Mouse (Mus musculus): ENCODE results near the gene Mfsd6l. TPM values are rescaled to one million over a fixed set of nuclear protein-coding genes. Genes with fewer than 3 reads are reported as not detected.

The Mfsd6l gene
- total RNA-seq, 2 experiments from 2014 or later, result not detected

- H3K4me3 ChIP-seq, result no peak overlapping the region
- TF ChIP-seq CTCF (IDR thresholded peaks at IDR 0.05), result no peak
- no peak for DNase-seq (ENCODE audit: extremely low spot score in 1 of 2, low spot score in 2 of 2)
- no peak overlapping the region for H3K27ac ChIP-seq
- intact Hi-C loops (cut with DNase I), result loop anchor here (10.0 kb wide), 1 partner anchor 313 kb away; the partner anchor contains the start of gene Ndel1
Measured at GRCm38 (mm10) chr11:68561957-68562950, 6.3 kb downstream of the Mfsd6l start.

DNA sequence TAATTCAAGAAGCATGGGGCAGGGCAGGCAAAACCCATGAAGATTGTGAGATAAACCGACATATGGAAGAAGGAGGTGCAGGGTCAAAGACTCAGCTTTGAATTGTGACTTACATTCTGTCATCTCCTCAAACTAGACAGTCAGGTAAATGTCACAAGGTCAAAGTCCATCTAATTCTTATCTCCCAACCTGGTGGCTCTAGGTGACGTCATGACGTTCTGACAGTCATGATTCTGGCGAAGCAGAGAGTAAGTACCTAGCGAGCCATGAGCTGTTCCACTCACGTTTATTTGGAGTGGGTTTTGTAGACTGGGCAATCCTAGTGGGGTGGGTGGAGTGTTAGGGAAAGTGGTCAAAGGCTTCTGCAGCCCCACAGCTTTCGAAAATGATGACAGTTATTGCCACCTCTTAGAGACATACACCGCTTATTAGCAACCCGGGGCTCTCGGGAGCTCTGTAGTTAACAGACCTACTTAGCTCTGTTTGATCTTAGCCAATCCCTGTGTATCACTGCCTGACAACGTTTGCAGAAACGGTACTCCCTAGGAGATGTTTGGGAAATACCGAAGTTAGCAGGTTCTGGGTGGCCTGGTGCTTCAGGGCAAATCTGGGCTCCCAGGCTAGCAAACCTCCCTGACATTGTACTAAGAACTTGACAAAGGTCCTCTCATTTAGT lies 8.5 kb downstream of the Mfsd6l start:
- Histone ChIP-seq H3K27ac (no peak overlapping the region), H3K4me3 (no peak overlapping the region)
- DNase-seq (ENCODE audit: extremely low spot score in 1 of 2, low spot score in 2 of 2), result no peak
- intact Hi-C loops (cut with DNase I), result loop anchor here (5.0 to 10.0 kb wide), 4 partner anchors 128 to 310 kb away; partner anchors contain the start of genes Myh10 and Ndel1
- no peak for TF ChIP-seq CTCF (IDR thresholded peaks at IDR 0.05)

- TF ChIP-seq CTCF (IDR thresholded peaks at IDR 0.05), result no peak
- intact Hi-C loops (cut with DNase I), result loop anchor here (5.0 to 10.0 kb wide), 4 partner anchors 127 to 310 kb away; partner anchors contain the start of genes Myh10 and Ndel1
- no peak overlapping the region for H3K27ac ChIP-seq
- DNase-seq (ENCODE audit: extremely low spot score in 1 of 2, low spot score in 2 of 2), result no peak
- no peak overlapping the region for H3K4me3 ChIP-seq
Measured at GRCm38 (mm10) chr11:68565032-68565429, 9.0 kb downstream of the Mfsd6l start.

DNA sequence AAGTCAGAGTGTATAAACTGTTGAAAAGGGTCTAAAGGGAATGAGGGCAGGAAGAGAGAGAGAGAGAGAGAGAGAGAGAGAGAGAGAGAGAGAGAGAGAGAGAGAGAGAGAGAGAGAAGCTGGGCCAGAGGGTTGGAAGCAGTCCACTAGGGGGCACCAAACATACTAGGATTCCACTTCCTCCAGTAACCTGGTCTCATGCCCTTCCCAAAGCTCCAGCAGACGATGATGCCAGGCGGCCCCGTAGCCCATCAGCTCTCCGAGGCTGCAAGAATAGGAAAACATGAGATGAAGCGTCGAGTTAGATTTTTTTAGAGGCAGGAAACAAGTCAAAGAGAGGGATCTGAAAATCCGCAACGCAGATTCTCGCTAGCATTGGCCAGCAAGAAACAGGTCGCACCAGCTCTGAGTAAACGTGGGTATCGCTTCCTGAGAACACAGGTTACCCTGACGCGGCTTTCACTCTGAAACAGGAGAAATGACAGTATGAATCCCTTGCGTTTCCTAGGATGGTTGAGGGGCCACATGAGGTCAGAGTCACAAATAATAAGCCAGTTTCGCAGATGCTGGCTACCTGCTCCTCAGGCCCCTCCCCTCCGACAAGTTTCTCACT lies 10.6 kb downstream of the Mfsd6l start:
- peak; percentile 81 to 82 for DNase-seq (ENCODE audit: extremely low spot score in 1 of 2, low spot score in 2 of 2)
- intact Hi-C loops (cut with DNase I), result loop anchor here (1.0 to 10.0 kb wide), 5 partner anchors 23 to 308 kb away; partner anchors contain the start of genes Myh10 and Ndel1
- Histone ChIP-seq H3K27ac (no peak overlapping the region), H3K4me3 (peak overlapping the region; percentile 43)
- peak; percentile 60 for TF ChIP-seq CTCF (IDR thresholded peaks at IDR 0.05)

DNA sequence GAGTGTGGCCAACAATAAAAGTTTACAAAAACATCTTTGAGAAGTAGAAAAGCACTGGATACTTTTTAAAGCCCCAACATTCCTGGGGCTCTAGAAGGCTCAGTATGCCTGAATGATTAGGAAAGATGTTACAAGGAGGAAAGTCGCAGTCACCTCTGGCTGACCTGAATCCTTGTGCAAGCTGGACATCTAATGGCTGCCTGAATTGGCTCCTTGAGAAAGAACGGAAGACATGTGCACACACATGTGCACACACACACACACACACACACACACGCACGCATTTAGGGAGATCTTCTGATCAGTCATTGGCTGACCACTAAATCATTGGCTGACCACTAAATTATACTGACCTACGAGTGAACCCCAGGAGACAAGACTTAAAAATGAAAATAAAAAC lies 14.9 kb downstream of the Mfsd6l start:
- DNase-seq (ENCODE audit: extremely low spot score in 1 of 2, low spot score in 2 of 2), result no peak
- intact Hi-C loops (cut with DNase I), result no loop called here
- H3K4me3 ChIP-seq, result no peak overlapping the region
- no peak overlapping the region for H3K27ac ChIP-seq
- TF ChIP-seq CTCF (IDR thresholded peaks at IDR 0.05), result no peak

DNA sequence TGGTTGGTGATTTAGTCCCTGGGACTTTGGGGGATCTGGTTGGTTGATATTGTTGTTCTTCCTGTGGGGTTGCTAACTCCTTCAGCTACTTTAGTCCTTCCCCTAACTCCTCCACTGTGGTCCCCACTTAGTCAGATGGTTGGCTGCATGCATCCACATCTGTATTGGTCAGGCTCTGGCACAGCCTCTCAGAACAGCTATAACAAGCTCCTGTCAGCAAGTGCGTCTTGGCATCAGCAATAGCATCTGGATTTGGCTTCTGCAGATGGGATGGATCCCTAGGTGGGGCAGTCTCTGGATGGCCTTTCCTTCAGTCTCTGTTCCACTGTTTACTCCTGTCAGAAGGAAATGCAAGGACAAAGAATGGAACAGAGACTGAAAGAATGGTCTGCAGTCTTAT lies 21.1 kb downstream of the Mfsd6l start:
- intact Hi-C loops (cut with DNase I), result no loop called here
- H3K27ac ChIP-seq, result no peak overlapping the region
- DNase-seq (ENCODE audit: extremely low spot score in 1 of 2, low spot score in 2 of 2), result no peak
- TF ChIP-seq CTCF (IDR thresholded peaks at IDR 0.05), result no peak
- no peak overlapping the region for H3K4me3 ChIP-seq

- no peak; the same call in 1 of the 2 replicates for TF ChIP-seq CTCF (IDR thresholded peaks at IDR 0.05)
- intact Hi-C loops (cut with DNase I), result no loop called here
- DNase-seq (ENCODE audit: extremely low spot score in 1 of 2, low spot score in 2 of 2), result peak; percentile 40 to 42
- no peak overlapping the region for H3K27ac ChIP-seq
- H3K4me3 ChIP-seq, result no peak overlapping the region
Measured at GRCm38 (mm10) chr11:68579462-68579881, 23.5 kb downstream of the Mfsd6l start.

DNA sequence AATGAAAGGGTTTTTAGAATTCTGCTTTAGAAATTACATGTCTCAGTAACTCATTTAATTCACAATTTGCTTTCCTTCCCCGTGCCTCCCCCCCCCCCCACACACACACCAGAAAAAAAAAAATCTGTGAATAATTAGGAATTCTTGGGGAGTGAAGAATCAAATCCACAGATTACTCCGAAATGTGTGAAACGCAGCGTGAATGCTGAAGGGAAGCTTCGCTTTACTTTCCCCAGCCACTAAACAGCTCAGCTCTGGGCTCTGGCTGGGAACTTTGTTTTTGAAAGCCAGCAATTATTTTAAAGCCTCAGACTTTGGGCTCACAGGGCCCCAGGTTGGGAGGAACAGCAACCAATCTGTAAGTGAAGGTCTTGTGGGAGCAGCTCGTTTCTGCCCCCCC lies 24.6 kb downstream of the Mfsd6l start:
- DNase-seq (ENCODE audit: extremely low spot score in 1 of 2, low spot score in 2 of 2), result no peak

GRCm38 (mm10) chr11:68583225-68583624 lies 27.2 kb downstream of the Mfsd6l start:
- Histone ChIP-seq H3K27ac (no peak overlapping the region; the same call in 1 of the 2 replicates), H3K4me3 (peak overlapping the region; percentile 16; the same call in 1 of the 2 replicates)
- no peak for TF ChIP-seq CTCF (IDR thresholded peaks at IDR 0.05)
- intact Hi-C loops (cut with DNase I), result loop anchor here (2.0 kb wide), 1 partner anchor 110 kb away; no protein-coding TSS in a partner anchor
- DNase-seq (ENCODE audit: extremely low spot score in 1 of 2, low spot score in 2 of 2), result peak; percentile 52 to 54

More for the DNA sequence above, 24.6 kb downstream of the Mfsd6l start:
- H3K4me3 ChIP-seq, result no peak overlapping the region
- no peak for TF ChIP-seq CTCF (IDR thresholded peaks at IDR 0.05)
- H3K27ac ChIP-seq, result no peak overlapping the region
- intact Hi-C loops (cut with DNase I), result no loop called here

DNA sequence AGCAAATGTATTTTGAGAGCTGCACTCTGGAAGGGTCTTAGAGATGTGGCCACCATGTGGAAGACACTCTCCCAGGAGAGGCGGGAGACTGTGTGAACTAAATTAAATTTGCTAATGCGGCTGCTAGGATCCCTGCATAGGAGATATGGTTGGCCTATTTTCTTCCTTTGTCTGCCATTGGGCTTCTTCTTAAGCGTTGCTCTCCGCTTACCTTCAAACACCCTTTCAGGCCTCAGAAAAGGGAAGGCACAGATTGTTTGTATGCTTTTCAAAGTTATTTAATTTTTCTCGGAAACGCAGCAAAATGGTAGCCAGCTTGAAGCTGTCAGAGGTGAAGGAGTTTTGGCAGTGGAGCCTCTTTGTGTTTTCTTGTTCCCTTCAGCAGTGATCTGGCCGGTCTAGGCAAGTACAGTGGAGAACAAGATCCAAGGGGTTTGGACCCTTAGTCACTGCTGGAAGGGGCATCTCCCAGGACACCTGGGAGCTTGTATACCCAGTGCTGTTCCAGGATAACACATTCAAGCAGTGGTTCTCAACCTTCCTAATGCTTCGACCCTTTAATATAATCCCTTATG lies 28.0 kb downstream of the Mfsd6l start:
- intact Hi-C loops (cut with DNase I), result loop anchor here (2.0 kb wide), 1 partner anchor 109 kb away; no protein-coding TSS in a partner anchor
- Histone ChIP-seq H3K4me3 (no peak overlapping the region), H3K27ac (no peak overlapping the region; the same call in 1 of the 2 replicates)
- TF ChIP-seq CTCF (IDR thresholded peaks at IDR 0.05), result no peak
- DNase-seq (ENCODE audit: extremely low spot score in 1 of 2, low spot score in 2 of 2), result no peak

GRCm38 (mm10) chr11:68585890-68586289 lies 29.9 kb downstream of the Mfsd6l start:
- H3K4me3 ChIP-seq, result no peak overlapping the region
- DNase-seq (ENCODE audit: extremely low spot score in 1 of 2, low spot score in 2 of 2), result no peak
- H3K27ac ChIP-seq, result no peak overlapping the region
- intact Hi-C loops (cut with DNase I), result no loop called here
- TF ChIP-seq CTCF (IDR thresholded peaks at IDR 0.05), result no peak; the same call in 1 of the 2 replicates
